Mouse (Mus musculus): ENCODE data around the gene Myo18a.

DNA sequence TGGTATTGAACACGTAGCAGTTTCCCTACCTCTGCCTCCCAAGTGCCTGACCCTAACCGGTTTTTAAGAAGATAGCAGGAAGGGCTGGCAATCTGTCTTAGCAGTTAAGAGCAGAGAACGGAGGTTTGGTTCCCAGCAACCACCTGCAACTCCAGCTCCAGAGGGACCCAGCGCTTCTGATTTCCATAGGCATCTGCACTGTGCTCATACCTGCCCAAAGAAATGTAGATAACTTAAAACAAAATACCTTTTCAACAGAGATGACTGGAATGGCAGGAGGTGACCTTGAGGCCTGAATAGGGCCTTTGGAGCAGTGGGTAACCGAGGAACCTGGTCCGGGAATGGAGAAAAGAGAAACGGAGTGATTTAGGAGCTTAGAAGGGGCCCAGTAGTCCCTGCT is 24.5 kb upstream of the Myo18a start:
- TF ChIP-seq HCFC1 (IDR thresholded peaks at IDR 0.05; ENCODE audit: borderline replicate concordance, insufficient read depth, low read length) (no peak; the same call in 1 of the 2 replicates), CHD2 (IDR thresholded peaks at IDR 0.05; ENCODE audit: low read depth, low read length) (no peak)

Measured in ES-E14 (cell line).